Mouse (Mus musculus) embryonic facial prominence, embryonic 11.5 days (tissue): ENCODE measurements around the gene Myo3b. TPM values are rescaled to one million over a fixed set of nuclear protein-coding genes. Genes with fewer than 3 reads are reported as not detected.

Experiments
- ATAC-seq: fragments of 200-750 bp; cut with Nextera tagmentation; replicated peaks from 2 replicates; pipeline ENCODE4 v1.8.0; 2017; ENCODE audit warnings: low read depth; ENCODE audit not compliant: insufficient number of reproducible peaks, low FRiP score, low TSS enrichment
- DNase-seq: peaks from one replicate; pipeline ENCODE4 v3.0.0-alpha.2; 2015; ENCODE audit warnings: low spot score
- H3K27ac ChIP-seq: fragments of 300-500 bp; sonication (generic); replicated peaks from 2 replicates; pipeline ENCODE4 v1.5.1; 2014; ENCODE audit warnings: mild to moderate bottlenecking, low read depth, low read length, control low read depth
- H3K27me3 ChIP-seq: fragments of 300-500 bp; sonication (generic); 2 replicates; pipeline ENCODE4 v1.6.1; 2014; ENCODE audit warnings: mild to moderate bottlenecking, low read length, moderate library complexity, mixed read lengths; ENCODE audit not compliant: control insufficient read depth, insufficient read depth
- H3K36me3 ChIP-seq: fragments of 300-500 bp; sonication (generic); replicated peaks from 2 replicates; pipeline ENCODE4 v1.6.1; 2014; ENCODE audit warnings: low read depth, mild to moderate bottlenecking, low read length, moderate library complexity, mixed read lengths; ENCODE audit not compliant: control insufficient read depth, insufficient read depth
- H3K4me1 ChIP-seq: fragments of 300-500 bp; sonication (generic); 2 replicates; pipeline ENCODE4 v1.6.1; 2014; ENCODE audit warnings: low read length, mixed read lengths; ENCODE audit not compliant: control insufficient read depth, insufficient read depth
- H3K4me2 ChIP-seq: fragments of 300-500 bp; sonication (generic); 2 replicates; pipeline ENCODE4 v1.6.1; 2014; ENCODE audit warnings: low read depth, mild to moderate bottlenecking, control low read depth, low read length, moderate library complexity
- H3K4me3 ChIP-seq: fragments of 300-500 bp; sonication (generic); 2 replicates; pipeline ENCODE4 v1.5.1; 2014; ENCODE audit warnings: low read depth, low read length, control low read depth
- H3K9ac ChIP-seq: fragments of 300-500 bp; sonication (generic); replicated peaks from 2 replicates; pipeline ENCODE4 v1.6.1; 2014; ENCODE audit warnings: mild to moderate bottlenecking, control low read depth, low read length
- H3K9me3 ChIP-seq: fragments of 300-500 bp; sonication (generic); replicated peaks from 2 replicates; pipeline ENCODE4 v1.6.1; 2016; ENCODE audit warnings: mild to moderate bottlenecking, low read length, inconsistent platforms, mixed read lengths; ENCODE audit not compliant: control insufficient read depth
- WGBS: fragments of 180-500 bp; shearing (Covaris S2); extraction: QIAGEN DNeasy Blood & Tissue Kit; methylation state at CpG from one replicate; pipeline ENCODE4 v1.1.7; 2014; 5-methylcytosine and 5-hydroxymethylcytosine counted together
- polyA plus RNA-seq: library from polyadenylated mRNA; unstranded; fragments of >200 nt; fragmentation: Nextera tagmentation; extraction: Ambion mirVana; gene quantifications from 2 replicates; pipeline ENCODE4 v1.2.1, GENCODE M21; 2014

Gene Myo3b
- polyA plus RNA-seq, 1 experiment from 2014 or later, result 0.07 TPM

GRCm38 (mm10) chr2:70148821-70149510 lies 110.0 kb downstream of the Myo3b start:
- Histone ChIP-seq H3K9me3 (no peaks in the 10 kb centered on the region), H3K9ac (no peak overlapping the region), H3K36me3 (no peaks in the 10 kb centered on the region), H3K4me3 (no peak overlapping the region), H3K27me3 (no peaks in the 10 kb centered on the region), H3K27ac (no peak overlapping the region), H3K4me2 (no peak overlapping the region), H3K4me1 (no peaks in the 10 kb centered on the region)
- DNase-seq (no peak), ATAC-seq (no peak)
- 77% methylated on average over 13 of the region's 13 CpGs for WGBS

DNA sequence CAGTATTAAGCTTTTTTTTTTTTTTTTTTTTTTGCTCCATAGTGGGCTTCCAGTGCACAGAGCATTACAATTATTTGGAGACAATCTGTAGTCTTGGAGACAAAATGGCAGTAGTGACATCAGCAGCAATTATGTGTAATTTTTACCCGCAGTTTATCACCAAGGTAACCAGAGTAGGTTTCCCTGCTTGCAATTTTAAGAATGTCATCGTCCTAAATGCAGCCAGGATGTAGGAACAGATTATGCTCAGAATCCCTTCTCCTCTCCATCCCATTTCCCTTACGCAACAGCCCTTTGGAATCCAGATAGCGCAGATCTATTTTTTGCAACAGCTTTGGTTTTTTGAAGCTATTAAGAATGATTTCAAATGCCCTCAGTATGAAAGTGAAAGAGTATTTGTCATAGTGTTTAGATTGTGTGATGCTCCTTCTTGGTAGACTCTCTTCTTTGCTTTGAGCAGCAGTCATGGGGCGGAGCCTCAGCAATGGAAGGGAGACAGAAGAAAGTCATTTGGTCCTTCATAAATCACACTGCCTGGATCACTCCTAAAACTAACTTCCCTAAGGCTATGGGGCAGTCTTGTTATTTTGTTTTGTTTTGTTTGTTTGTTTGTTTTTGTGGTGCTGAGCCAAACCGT lies 111.6 kb downstream of the Myo3b start:
- WGBS, result 65% methylated on average over 6 of the region's 6 CpGs
- Histone ChIP-seq H3K9me3 (no peaks in the 10 kb centered on the region), H3K36me3 (no peaks in the 10 kb centered on the region), H3K9ac (no peak overlapping the region), H3K4me2 (no peak overlapping the region), H3K4me3 (no peak overlapping the region), H3K27me3 (no peaks in the 10 kb centered on the region), H3K4me1 (no peaks in the 10 kb centered on the region), H3K27ac (no peak overlapping the region)
- no peak for ATAC-seq
- DNase-seq, result peak; percentile 60

DNA sequence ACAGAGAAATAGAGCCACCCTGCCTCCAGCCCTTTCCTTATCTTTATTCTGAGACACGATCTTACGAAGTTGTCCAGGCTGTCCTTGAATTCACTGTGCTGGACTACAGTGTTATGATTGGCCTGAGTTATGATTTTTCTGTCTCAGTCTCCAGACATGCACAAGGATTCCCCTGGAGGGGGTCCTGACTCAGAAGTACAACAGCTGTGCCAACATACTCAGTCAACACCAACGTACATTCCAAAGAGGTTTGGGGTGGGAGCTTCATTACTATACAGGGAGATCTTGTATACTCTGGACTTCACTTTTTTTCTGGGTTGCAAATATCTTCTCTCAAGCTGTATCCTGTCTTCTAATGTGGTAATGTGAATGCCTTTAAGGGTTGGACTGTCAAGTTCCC lies 113.0 kb downstream of the Myo3b start:
- no peak overlapping the region for H3K9ac ChIP-seq
- no peaks in the 10 kb centered on the region for H3K27me3 ChIP-seq
- no peaks in the 10 kb centered on the region for H3K4me1 ChIP-seq
- H3K9me3 ChIP-seq, result no peaks in the 10 kb centered on the region
- 86% methylated on average over 3 of the region's 3 CpGs for WGBS
- H3K36me3 ChIP-seq, result no peaks in the 10 kb centered on the region
- DNase-seq, result no peak
- no peak overlapping the region for H3K4me3 ChIP-seq
- no peak overlapping the region for H3K27ac ChIP-seq
- ATAC-seq, result no peak
- no peak overlapping the region for H3K4me2 ChIP-seq

DNA sequence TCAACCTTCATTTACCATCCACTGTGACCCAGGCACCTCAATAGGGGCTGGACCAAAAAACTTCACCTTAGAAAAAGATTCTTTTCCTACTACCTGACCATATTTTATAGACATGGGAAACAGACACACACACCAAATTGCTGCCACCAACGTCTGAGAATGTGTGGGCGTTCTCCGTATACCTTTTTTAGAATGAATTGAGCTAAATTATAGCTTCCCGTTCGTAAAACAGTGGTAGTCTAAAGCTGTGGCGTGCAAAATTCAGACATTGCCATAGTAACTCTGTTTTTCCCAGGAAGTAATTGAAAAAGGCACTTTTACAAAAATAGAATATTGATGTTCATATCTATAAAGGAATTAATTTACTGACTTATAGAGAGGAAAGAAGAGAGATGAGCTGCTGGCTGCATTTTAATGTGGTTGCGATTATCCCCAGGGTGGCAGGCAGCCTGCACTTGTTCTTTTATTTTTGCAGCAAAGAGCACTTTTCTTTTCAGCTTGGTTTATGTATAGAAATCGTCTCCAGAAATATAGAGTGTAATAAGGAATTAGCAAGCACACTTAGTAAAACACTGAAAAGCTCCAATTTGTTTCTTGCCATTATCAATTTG lies 116.4 kb downstream of the Myo3b start:
- Histone ChIP-seq H3K4me1 (no peaks in the 10 kb centered on the region), H3K27ac (no peak overlapping the region), H3K4me3 (no peak overlapping the region), H3K36me3 (no peaks in the 10 kb centered on the region), H3K27me3 (no peaks in the 10 kb centered on the region), H3K9me3 (no peaks in the 10 kb centered on the region), H3K9ac (no peak overlapping the region), H3K4me2 (no peak overlapping the region)
- DNase-seq (no peak), ATAC-seq (no peak)
- 82% methylated on average over 8 of the region's 8 CpGs for WGBS

DNA sequence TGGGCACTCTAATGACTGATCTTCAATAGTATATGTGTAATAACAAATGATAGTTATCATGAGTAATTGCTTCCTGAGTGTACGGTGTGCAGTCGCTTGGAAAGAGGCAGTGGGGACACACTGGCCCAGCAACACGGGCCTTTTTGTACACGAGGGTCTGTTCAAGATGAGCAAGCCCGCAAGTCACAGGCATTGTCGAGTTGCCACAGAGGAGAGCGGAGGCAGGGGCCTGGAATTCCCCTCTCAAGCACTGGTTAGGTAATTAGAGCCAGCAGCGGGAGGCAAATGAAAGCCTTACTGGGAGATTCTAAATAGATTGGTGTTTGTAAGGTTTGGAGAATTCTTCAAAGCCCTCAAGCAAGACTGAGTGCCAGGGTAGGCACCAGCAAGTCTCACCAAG lies 120.6 kb downstream of the Myo3b start:
- DNase-seq (peak; percentile 36), ATAC-seq (no peak)
- H3K27me3 ChIP-seq, result no peaks in the 10 kb centered on the region
- no peak overlapping the region for H3K27ac ChIP-seq
- no peak overlapping the region for H3K4me2 ChIP-seq
- H3K9me3 ChIP-seq, result no peaks in the 10 kb centered on the region
- H3K9ac ChIP-seq, result no peak overlapping the region
- no peak overlapping the region for H3K4me3 ChIP-seq
- H3K4me1 ChIP-seq, result no peaks in the 10 kb centered on the region
- WGBS, result 24% methylated on average over 8 of the region's 8 CpGs
- no peaks in the 10 kb centered on the region for H3K36me3 ChIP-seq

- H3K27ac ChIP-seq, result no peak overlapping the region
- no peaks in the 10 kb centered on the region for H3K27me3 ChIP-seq
- H3K4me3 ChIP-seq, result no peak overlapping the region
- no peaks in the 10 kb centered on the region for H3K9me3 ChIP-seq
- H3K36me3 ChIP-seq, result no peaks in the 10 kb centered on the region
- no peak overlapping the region for H3K9ac ChIP-seq
- 72% methylated on average over 3 of the region's 3 CpGs for WGBS
- H3K4me1 ChIP-seq, result no peaks in the 10 kb centered on the region
- ATAC-seq (no peak), DNase-seq (no peak)
- H3K4me2 ChIP-seq, result no peak overlapping the region
These were observed 127.3 kb downstream of the Myo3b start for GRCm38 (mm10) chr2:70166231-70166630.

DNA sequence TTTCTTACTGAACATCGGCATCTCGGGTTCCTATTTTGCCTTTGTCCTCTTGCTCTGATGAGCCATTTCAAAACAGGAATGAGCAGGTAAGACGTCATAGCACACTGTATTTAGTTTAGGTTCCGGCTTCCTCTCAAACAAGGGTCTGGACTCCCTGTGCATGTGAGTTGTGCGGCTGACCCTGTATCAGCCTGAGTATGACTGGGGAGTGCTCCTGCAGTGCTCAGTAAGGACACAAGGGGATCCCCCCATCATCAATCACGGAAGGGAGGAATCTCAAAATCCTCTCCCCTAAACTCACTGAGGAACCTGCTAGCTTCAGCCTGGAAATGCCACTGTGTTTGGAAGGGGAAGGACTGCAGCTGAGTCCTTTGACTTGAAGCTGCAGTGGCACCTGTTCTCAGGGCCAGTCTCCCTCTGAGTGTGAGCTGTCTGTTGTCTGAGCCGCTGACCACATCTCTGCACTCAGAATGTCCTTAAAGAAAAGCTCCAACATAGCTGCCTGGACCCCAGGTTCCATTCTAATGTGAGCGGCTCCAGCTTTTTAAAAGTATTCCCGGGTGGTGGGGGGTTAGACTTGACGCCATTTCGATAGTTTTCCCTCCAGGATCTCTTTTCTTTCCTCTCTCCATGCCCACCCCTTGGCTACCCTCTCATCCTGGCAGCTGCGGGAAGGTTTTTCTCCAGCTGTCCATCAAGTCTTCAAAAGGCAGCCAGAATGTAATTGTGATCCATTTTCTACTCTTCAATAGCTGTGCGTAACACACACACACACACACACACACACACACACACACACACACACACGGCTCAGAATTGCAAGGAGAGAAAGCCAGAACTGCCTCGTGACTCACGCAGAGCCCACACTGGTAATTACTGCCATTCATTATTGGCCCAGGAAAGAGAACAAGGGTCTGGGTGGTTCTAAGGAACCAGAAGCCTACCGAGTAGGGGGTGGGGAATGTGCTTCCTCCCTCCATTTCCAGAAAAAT lies 129.3 kb downstream of the Myo3b start:
- 53% methylated on average over 17 of the region's 17 CpGs for WGBS
- no peak for ATAC-seq
- Histone ChIP-seq H3K27ac (no peak overlapping the region), H3K27me3 (no peaks in the 10 kb centered on the region), H3K36me3 (no peaks in the 10 kb centered on the region), H3K9me3 (no peaks in the 10 kb centered on the region), H3K4me3 (no peak overlapping the region), H3K4me2 (no peak overlapping the region), H3K9ac (no peak overlapping the region), H3K4me1 (no peaks in the 10 kb centered on the region)
- DNase-seq, result peak; percentile 41
